Mouse (Mus musculus): Measurements from ENCODE around the gene Tgfa.

- TF ChIP-seq CTCF (IDR thresholded peaks at IDR 0.05; ENCODE audit: low read depth) (no peak), EP300 (IDR thresholded peaks at IDR 0.05; ENCODE audit: low read depth) (no peak)
These were observed 98.3 kb downstream of the Tgfa start for GRCm38 (mm10) chr6:86293301-86293700.
